Mouse (Mus musculus): ENCODE measurements around the gene Gm20824. TPM values are rescaled to one million over a fixed set of nuclear protein-coding genes. Genes with fewer than 3 reads are reported as not detected.
"Not testable (repeated sequence)": the region's sequence is repeated elsewhere in the genome, so short reads cannot be mapped to it uniquely, and the experiment has no call there.

The Gm20824 gene
- total RNA-seq (2017) = not detected in 3 replicates

- ATAC-seq (replicated peaks; ENCODE audit: insufficient number of reproducible peaks, low FRiP score, low TSS enrichment, poor library complexity, severe bottlenecking) = not testable (repeated sequence)
Measured at GRCm38 (mm10) chrY:8257607-8258006, at the start of gene Gm20824. Gene Gm20824 (plus strand): TSS chrY:8257907.

Other genes with a start within 250 kb of the Gm20824 start
- gene Gm20825, start 186.4 kb upstream of the Gm20824 start, total RNA-seq (2017) = not detected in 3 replicates

All from monocyte, adult 5-6 weeks (primary cell).